Mouse (Mus musculus): ENCODE results near the gene Gm20388.

Gene Gm20388

DNA sequence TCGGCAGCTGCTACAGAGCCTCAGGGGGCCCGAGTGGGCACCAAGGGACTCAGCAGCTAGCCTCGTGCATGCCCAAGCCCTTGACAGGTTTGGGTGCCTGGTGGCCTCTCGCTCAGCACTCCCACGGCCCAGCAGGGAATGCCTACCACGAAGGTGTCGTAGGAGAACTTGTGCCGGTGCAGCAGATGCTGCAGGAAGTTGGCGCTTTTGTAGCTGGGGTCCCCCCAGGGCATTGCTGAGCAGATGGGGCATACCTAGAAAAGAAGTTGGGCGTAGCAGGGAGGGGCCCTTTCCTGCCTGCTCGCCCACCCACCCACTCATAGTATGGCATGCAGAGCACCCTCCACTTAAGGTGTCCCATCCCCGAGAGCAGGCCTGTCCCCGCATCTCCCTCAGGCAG lies 2557.2 kb downstream of the Gm20388 start:
- no peak for DNase-seq (ENCODE audit: low spot score in 2 of 2)

DNA sequence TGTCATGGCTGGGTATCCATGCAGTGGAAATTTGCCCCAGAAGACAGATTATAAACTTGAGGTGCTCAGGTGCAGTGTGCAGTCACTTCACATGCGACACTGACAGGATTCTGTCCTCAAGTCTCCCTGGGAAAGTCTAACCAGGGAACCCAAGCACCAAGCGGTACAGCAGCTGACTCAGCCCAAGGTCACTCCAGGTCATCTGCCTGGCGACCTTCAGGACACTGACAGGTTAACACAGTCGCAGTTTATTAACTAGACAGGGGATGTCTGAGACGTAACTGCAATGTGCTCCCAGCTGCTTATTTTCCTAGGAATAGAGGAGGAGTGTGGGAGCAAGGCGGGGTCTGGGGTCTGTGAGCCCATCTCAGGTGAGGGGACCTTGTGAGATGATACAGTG lies 2558.8 kb downstream of the Gm20388 start:
- no peak for DNase-seq (ENCODE audit: low spot score in 2 of 2)

GRCm38 (mm10) chr8:122469965-122470364 lies 2559.3 kb downstream of the Gm20388 start:
- DNase-seq (ENCODE audit: low spot score in 2 of 2): no peak

- no peak for DNase-seq (ENCODE audit: low spot score in 2 of 2)
Observed at GRCm38 (mm10) chr8:122470691-122471090, 2560.1 kb downstream of the Gm20388 start.

GRCm38 (mm10) chr8:122473911-122474421 lies 2563.3 kb downstream of the Gm20388 start:
- DNase-seq (ENCODE audit: low spot score in 2 of 2): no peak

DNA sequence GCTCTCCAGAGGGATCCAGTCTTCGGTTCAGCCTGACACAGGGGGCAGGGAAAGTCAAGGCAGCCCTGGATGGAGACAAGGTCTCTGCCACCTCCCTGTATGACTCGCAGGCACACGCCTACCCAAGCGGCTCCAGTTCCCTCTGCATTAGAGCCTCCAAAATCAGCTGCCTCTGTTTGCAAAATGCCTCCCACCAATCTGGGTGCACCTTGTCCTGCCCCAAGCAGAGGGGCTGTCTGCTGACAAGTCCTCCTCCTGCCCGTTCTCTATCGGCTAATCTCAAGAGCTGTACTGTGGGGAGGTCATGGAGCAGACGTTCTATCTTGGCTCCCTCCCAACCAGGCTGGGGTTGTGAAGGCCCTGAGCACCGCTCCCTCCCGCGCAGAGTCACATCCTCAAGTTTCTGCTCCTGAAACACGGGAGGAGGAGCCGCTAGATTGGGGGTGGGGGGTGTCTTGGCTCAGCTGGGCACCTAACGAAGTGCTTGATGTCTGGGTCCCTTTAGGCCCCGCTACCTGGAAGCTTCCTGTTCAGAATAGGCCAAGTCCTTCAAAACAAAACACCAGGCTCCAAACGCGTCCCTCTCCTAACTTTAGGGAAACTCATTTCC lies 2564.4 kb downstream of the Gm20388 start:
- DNase-seq (ENCODE audit: low spot score in 2 of 2): peak in 1 of 2 experiments; percentile 31

DNA sequence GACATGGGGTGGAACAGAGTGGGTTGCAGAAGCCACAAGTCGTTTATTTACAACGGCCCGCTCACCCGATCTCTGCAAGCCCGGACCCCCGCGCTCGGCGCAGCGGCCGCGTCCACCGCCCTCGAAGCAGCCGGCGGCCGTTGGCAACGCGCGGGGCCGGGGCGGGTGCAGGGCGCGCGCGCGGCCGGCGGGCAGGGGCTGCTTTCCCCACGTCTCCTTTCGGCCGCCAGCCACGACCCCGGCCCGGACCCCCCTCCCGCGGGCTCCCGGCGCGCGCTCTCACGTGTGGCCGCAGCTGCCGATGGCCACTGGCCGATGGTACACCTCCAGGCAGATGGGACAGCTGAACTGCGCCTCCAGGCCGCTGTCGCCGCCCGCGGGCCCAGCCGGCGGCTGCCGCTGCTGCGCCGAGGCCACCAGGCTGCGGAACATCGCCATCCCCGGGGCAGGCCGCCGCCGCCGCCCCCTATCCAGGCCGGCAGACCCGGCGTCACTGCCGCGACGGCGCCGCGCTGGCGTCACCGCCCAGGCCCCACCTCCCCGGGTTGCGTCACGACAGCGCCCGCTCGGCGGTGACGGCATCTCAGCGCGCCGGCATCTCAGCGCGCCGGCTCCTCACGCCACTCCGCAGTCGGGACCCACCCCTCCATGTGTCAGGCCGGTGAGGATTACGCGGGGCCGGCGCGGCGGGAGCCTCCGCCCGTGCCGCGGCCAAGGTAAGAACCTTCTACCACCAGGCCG lies 2565.1 kb downstream of the Gm20388 start, which contains the start of the genes Rnf166 and Ctu2:
Gene Rnf166, minus strand, starts transcription at position 485 of the 741 bp plus-strand sequence.
Gene Ctu2, plus strand, starts transcription at position 564 of the 741 bp plus-strand sequence.
- peak; percentile 72 to 86 for DNase-seq (ENCODE audit: low spot score in 2 of 2)

DNA sequence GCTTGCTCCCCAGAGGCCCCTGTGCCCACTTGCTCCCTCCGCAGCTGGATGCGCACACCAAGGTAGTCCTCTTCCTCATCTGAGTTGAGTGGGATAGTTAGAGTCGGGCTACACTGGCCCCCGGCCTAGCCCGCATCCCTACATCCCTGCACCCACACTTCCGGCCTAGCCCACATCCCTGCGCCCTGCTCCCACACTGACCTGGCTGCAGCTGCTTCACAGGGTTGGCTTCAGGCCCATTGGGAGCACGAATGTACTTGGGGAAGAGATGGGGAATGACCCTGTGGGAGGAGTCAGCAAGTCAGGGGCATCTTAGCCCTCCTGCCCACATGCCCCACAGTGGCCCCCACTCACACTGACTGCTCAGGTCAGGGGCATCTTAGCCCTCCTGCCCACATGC lies 2571.8 kb downstream of the Gm20388 start:
- DNase-seq (ENCODE audit: low spot score in 2 of 2): no peak

- DNase-seq (ENCODE audit: low spot score in 2 of 2): no peak
Observed at GRCm38 (mm10) chr8:122483877-122484276, 2573.2 kb downstream of the Gm20388 start.

GRCm38 (mm10) chr8:122484831-122485230 lies 2574.2 kb downstream of the Gm20388 start:
- no peak for DNase-seq (ENCODE audit: low spot score in 2 of 2)

- DNase-seq (ENCODE audit: low spot score in 2 of 2): no peak
Observed at GRCm38 (mm10) chr8:122488387-122488786, 2577.7 kb downstream of the Gm20388 start.

GRCm38 (mm10) chr8:122497016-122497734 lies 2586.5 kb downstream of the Gm20388 start:
- no peak for DNase-seq (ENCODE audit: low spot score in 2 of 2)

DNA sequence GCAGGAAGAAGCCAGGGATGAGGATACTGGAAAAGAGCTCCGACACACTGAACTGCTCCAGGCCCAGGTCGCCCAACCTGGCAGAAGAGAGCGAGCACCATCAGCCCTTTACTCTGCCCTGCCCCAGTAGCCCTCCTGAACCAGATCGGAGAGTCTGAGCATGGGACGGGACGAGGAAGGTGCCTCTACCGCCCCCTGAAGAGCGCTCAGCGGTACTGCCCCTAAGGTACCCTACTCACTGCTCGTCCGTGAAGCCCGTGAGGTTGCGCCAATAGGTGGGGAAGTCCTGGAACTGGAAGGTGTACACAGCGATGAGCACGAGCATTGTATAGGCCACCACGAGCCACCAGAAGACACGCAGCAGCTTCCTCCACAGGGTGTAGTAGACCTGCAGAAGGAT lies 2587.3 kb downstream of the Gm20388 start:
- DNase-seq (ENCODE audit: low spot score in 2 of 2): no peak

GRCm38 (mm10) chr8:122500856-122501255 lies 2590.2 kb downstream of the Gm20388 start:
- peak in 1 of 2 experiments; percentile 72 for DNase-seq (ENCODE audit: low spot score in 2 of 2)

- no peak for DNase-seq (ENCODE audit: low spot score in 2 of 2)
Observed at GRCm38 (mm10) chr8:122511552-122511951, 2600.9 kb downstream of the Gm20388 start.

- DNase-seq (ENCODE audit: low spot score in 2 of 2): no peak
Observed at GRCm38 (mm10) chr8:122512392-122512791, 2601.8 kb downstream of the Gm20388 start.

DNA sequence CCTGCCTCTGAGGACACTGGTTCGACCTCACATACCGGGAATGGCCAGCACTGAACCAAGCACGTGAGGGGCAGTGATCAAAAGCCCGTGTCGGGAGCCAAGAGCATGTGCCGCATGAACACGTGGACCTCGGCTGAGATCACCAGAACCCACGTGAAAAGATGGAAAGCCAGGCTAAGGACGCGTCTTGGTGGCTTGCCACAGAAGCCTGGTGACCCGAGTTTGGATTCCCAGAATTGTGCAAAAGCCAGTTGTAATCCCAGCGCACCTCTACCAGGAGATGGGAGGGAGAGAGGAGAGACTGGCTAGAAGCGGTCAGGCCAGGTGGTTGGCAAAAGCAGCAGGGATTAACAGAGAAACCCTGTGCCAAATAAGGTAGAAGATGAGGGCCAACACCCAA lies 2605.1 kb downstream of the Gm20388 start:
- DNase-seq (ENCODE audit: low spot score in 2 of 2): no peak

DNA sequence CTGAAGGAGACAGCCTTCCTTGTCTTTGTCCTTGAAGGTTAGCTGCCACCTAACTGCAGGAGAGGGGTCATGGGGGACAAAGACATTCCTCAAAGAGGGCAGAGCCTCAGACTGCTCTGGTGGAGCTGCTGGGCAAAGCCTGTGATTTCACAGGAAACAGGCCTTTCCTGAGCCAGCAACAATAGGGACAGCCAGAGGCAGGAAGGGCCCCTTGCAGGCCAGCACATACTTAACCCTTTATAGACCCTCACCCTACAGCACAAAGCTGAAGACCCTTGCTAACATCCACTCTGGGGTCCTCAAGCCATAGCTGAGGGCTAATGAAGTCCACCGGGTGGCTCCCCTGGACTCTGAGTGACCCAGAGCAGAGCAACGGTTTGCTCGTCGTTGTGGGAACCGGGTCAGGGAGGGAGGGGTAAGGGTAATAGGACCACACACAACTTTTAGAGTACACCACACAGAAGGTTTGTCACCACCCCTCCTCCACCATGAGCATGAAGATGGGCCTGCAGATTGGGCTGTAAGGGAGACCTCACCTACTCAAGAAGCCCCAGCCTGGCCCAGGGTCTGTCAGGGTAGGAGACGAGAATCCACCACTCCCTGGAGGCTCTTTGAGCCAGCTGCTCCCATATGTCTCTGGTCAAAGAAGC lies 2607.0 kb downstream of the Gm20388 start:
- DNase-seq (ENCODE audit: low spot score in 2 of 2): no peak

- DNase-seq (ENCODE audit: low spot score in 2 of 2): no peak
Observed at GRCm38 (mm10) chr8:122520611-122521010, 2610.0 kb downstream of the Gm20388 start.

GRCm38 (mm10) chr8:122522796-122523651 lies 2612.4 kb downstream of the Gm20388 start:
- DNase-seq (ENCODE audit: low spot score in 2 of 2): no peak

All from left cerebral cortex, adult 9 months (tissue).